Comparison of ENCODE assay signal across 12 mouse cellular contexts in genomic region chr13:21462516-21462915, GRCm38 (mm10). TPM values are rescaled to one million over a fixed set of nuclear protein-coding genes. Genes with fewer than 3 reads are reported as not detected.
A peak's percentile ranks its signal among the peaks of the same experiment; 100 is the strongest.
DNase-seq lines count a peak whose midpoint lies in the region.
"Not testable (repeated sequence)": the region's sequence is repeated elsewhere in the genome, so short reads cannot be mapped to it uniquely, and the experiment has no call there.
"Had no signal": no experiment of that assay in that cellular context is flagged by ENCODE, and none has a peak within 500 bp of the region (broad histone marks: within the 10 kb centered on the region; RNA-seq: fewer than 3 reads in every experiment).

No protein-coding gene starts in this region.

- not testable (repeated sequence) for H3K27me3 ChIP-seq in heart, embryonic 10.5 days (ENCODE audit: insufficient read depth, poor library complexity, severe bottlenecking)

- H3K27ac ChIP-seq in heart, embryonic 10.5 days: not testable (repeated sequence)

- H3K9me3 ChIP-seq in heart, embryonic 10.5 days: not testable (repeated sequence)

- DNase-seq in ES-CJ7 (ENCODE audit: low read depth, low spot score): peak; percentile 71
- DNase-seq in R1 (ENCODE audit: low read depth, low spot score): peak; percentile 82
- peak; percentile 70 for DNase-seq in ZHBTc4 (ENCODE audit: low read depth, low spot score)
- peak; percentile 63 for DNase-seq in heart, adult 11 months
- DNase-seq in heart, embryonic 10.5 days (ENCODE audit: low spot score): peak; percentile 60

- not testable (repeated sequence) for H3K4me1 ChIP-seq in heart, embryonic 10.5 days

- not testable (repeated sequence) for H3K36me3 ChIP-seq in heart, embryonic 10.5 days

- WGBS in heart, embryonic 10.5 days: 53% methylated on average over 9 of the region's 9 CpGs

- H3K4me3 ChIP-seq in heart, embryonic 10.5 days: not testable (repeated sequence)

RNA-seq across cellular contexts. Expression of gene Nkapl, which starts 5.8 kb away (rescaled TPM):
- polyA plus RNA-seq in heart, embryonic 10.5 days (2016; fragmentation: Nextera tagmentation; extraction: Ambion mirVana): 2.0 and 2.4 TPM in 2 replicates
- polyA plus RNA-seq: activated CD4-positive, CD25-positive, alpha-beta regulatory T cell, adult 4 months had no signal

RNA-seq across cellular contexts. Expression of gene Zscan26, which starts 9.0 kb away (rescaled TPM):
- polyA plus RNA-seq in heart, embryonic 10.5 days (2016; fragmentation: Nextera tagmentation; extraction: Ambion mirVana): 22.7 and 27.5 TPM in 2 replicates

RNA-seq across cellular contexts. Expression of gene Zkscan4, which starts 16.2 kb away (rescaled TPM):
- polyA plus RNA-seq in heart, embryonic 10.5 days (2016; fragmentation: Nextera tagmentation; extraction: Ambion mirVana): 2.0 and 2.1 TPM in 2 replicates
- polyA plus RNA-seq: activated CD4-positive, CD25-positive, alpha-beta regulatory T cell, adult 4 months; C2C12; CD4-positive, CD25-positive, alpha-beta regulatory T cell, adult 4 months; G1E had no signal

RNA-seq across cellular contexts. Expression of gene Gm10065, which starts 16.7 kb away (rescaled TPM):
- polyA plus RNA-seq in heart, embryonic 10.5 days (2016; fragmentation: Nextera tagmentation; extraction: Ambion mirVana): not detected in 2 replicates
- polyA plus RNA-seq: activated CD4-positive, CD25-positive, alpha-beta regulatory T cell, adult 4 months; brain, embryonic 14.5 days; C2C12; CD4-positive, CD25-positive, alpha-beta regulatory T cell, adult 4 months; cerebellum, adult 2 months; G1E; Patski had no signal

RNA-seq across cellular contexts. Expression of gene Pgbd1, which starts 21.7 kb away (rescaled TPM):
- polyA plus RNA-seq in heart, embryonic 10.5 days (2016; fragmentation: Nextera tagmentation; extraction: Ambion mirVana): 2.5 and 2.9 TPM in 2 replicates
